Mouse (Mus musculus) retina, postnatal 1 day (tissue): Measurements from ENCODE around the gene Ccno.

ENCODE experiments used
- DNase-seq: peaks from one replicate; pipeline ENCODE4 v3.0.0-alpha.2; 2012

Gene Ccno

DNA sequence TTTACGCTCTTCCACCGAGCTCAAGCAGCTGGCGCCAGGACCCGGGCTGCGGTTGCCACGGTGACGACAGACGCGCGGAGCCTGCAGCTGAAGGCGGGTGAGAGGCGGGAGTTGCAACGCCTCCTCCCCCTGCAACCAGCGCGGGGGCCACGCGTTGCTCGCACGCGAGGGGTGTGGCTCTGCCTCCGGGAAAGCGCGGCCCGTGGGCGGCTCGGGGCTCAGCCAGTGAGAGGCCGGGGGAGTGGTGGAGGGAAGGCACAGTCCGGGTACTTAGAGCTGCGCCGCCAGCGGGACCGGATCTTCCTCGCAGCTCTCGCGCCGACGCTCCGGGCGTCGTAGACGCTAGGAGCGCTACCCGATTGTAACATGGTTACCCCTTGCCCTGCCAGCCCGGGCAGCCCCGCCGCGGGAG lies at the start of gene Ccno:
TSS of gene Ccno (plus strand) at position 271 of the 412 bp plus-strand sequence.
- DNase-seq: peak; percentile 98

- DNase-seq: no peak
Observed at GRCm38 (mm10) chr13:112938130-112938529, 49.5 kb upstream of the Ccno start.

DNA sequence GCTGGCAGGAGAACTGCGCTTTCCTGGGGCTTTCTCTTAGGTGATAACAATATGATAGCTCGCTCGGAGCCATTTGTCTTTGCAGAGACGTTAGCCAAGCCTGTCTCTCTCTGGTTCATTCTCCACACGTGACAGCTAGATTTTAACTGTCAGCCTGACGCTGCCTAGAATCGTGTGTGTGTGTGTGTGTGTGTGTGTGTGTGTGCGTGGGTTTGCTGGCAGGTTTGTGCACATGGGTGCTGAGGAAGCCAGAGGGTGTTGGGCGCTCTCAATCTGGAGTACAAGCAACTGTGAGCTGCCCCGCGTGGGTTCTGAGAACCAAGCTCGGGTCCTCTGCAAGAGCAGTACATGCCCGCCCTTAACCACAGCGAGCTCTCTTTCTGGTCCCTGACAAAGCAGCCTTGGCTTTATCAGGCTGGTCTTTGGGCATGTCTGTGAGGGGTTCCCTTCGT lies 45.7 kb upstream of the Ccno start:
- no peak for DNase-seq

DNA sequence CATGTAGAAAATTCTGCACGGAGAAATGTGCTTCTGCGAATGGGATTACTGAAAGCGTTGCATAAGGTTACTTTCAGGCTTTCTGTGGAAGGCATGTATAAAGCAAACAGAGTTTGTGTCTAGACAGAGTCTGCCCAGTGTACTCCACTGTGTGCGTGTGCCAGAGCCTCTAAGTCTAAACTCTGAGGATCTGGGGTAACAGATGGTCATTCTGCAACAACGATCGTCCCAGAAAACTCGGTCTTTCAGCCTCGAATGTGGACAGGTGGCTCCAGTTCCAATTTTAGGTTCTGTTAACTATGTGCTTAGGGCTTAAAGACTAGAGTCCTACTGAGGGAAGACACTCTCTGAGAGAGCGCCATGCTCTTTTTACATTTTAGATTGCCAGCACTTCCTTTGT lies 42.3 kb upstream of the Ccno start:
- DNase-seq: no peak

GRCm38 (mm10) chr13:112945900-112946299 lies 41.7 kb upstream of the Ccno start:
- DNase-seq: no peak

DNA sequence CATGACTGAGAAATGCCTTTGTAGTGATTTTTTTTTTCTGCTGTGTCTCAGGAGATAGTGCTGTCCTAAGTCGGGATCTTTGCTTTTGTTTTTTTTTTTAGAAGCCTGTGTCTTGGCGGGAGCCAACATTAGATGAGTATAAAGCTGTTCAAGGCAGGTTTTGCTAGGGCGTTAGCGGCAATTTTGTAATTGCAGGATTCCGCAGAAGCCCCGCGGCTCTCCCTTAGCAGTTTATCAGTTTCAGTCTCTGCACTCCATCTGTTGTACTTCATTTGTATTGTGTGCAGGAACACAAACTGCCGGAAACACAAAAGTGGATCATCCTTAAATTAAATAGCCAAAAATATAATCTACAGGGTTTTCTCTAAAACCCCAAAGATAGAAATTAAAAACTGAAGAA lies 33.5 kb upstream of the Ccno start:
- no peak for DNase-seq

DNA sequence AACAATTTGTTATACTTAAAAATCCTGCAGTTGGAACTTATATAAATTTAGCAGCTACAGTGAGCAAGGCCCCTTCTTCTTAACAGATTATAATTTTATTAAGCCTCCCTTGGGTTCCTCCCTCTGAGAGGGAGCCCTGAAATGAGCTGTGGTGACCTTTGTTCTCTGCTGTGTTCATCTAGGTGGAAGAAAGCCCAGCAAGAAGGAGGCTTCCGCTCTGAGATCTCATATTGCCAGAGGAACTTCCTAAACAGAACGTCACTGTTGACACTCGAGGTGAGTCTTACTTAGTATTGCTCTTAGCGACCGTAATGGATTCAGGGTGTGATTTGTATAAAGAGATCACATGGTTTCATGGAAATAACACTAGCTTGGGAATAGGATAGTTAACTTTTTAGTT lies 24.5 kb upstream of the Ccno start:
- DNase-seq: no peak

GRCm38 (mm10) chr13:112964421-112964820 lies 23.2 kb upstream of the Ccno start:
- no peak for DNase-seq

- DNase-seq: no peak
Observed at GRCm38 (mm10) chr13:112967267-112967666, 20.3 kb upstream of the Ccno start.

GRCm38 (mm10) chr13:112976720-112977119 lies 10.9 kb upstream of the Ccno start:
- peak; percentile 20 for DNase-seq

- DNase-seq: peak; percentile 76
Observed at GRCm38 (mm10) chr13:112985605-112986450, 1.8 kb upstream of the Ccno start.

DNA sequence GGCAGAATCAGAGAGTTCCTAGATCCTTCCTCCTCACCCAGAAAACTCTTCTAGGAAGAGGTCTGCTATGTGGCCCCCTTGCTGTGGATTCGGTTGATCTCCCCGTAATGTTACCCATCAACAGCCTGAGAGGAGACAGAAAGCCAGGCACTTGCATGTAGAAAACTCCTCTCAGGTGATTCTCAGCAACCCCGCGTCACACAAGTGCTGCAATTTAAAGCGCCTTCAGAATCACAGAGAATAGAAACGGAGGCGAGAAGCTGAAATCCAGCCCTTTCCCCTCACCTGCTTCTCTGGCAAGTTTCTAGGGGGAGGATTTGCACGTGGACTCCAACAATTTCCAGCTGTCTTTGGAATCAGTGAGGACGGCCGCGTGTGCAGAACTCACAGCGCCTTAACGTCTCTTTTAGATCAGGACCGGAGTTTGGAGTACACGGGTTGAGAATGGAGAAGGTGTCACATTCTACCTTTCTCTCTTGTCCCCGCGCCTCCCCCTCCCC lies 1.1 kb upstream of the Ccno start:
- peak; percentile 22 for DNase-seq

DNA sequence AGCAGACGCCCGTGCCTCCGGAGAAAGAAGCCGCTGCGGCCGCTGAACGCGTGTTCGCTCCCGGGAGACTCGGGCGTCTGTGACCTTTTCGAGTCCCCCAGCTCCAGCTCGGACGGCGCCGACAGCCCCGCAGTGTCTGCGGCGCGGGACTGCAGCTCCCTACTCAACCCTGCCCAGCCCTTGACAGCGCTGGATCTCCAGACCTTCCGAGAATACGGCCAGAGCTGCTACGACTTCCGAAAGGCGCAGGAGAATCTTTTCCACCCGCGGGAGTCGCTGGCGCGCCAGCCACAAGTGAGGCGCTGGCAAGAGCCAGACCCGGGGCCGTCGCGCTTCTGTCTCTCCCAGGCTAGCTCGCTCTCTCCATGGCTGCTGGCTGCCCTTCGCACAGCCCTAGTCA lies 389 bp downstream of the Ccno start:
- DNase-seq: no peak

DNA sequence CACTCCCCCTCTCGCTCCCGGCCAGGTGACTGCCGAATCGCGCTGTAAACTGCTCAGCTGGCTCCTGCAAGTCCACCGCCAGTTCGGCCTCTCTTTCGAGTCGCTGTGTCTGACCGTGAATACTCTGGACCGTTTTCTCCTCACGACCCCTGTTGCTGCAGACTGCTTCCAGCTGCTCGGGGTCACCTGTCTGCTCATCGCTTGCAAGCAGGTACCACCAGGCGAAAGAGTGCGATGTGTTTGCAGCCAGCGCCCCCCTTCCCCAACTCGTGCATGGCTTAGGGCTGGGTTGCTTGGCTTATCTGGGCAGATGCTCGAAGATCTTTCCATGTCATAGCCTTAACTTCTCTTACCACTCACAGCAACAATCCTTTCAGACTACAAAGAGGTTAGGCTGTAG lies 1.3 kb downstream of the Ccno start:
- peak; percentile 31 for DNase-seq

DNA sequence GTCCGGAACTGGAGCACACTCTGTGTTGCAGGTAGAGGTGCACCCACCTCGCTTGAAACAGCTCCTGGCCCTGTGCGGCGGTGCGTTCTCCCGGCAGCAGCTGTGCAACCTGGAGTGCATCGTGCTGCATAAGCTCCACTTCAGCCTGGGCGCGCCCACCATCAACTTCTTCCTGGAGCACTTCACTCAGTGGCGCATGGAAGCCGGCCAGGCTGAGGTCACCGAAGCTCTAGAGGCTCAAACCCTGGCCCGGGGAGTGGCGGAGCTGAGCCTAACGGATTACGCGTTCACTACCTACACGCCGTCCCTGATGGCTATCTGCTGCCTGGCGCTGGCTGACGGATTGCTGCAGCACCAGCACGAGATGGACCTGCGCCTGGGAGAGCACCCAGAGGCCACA lies 1.9 kb downstream of the Ccno start:
- peak; percentile 56 for DNase-seq

DNA sequence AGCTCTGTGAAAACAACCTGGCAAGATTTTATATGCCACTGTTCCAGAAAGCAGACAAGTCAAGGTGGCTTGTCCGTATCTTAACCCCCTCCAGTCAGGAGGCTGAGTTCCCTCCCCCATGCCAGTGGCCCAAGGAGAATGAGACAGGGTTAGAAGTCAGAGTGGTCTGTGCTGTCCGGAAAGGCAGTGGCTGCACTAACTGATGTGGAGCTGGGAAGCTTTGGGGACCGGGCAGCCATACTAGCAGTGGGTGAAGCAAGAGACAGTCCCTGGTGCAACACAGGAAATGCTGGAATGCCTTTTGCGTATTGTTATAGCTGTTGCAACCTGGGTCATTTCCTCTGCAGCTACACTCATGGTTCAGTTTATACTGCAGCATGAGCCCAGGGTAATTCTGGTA lies 2.7 kb downstream of the Ccno start:
- DNase-seq: peak; percentile 13

GRCm38 (mm10) chr13:112993531-112994152 lies 6.0 kb downstream of the Ccno start, which contains the start of gene Mcidas:
Gene Mcidas, plus strand, starts transcription at chr13:112993845.
- DNase-seq: peak; percentile 66

- peak; percentile 75 for DNase-seq
Observed at GRCm38 (mm10) chr13:112994191-112994590, 6.6 kb downstream of the Ccno start.

DNA sequence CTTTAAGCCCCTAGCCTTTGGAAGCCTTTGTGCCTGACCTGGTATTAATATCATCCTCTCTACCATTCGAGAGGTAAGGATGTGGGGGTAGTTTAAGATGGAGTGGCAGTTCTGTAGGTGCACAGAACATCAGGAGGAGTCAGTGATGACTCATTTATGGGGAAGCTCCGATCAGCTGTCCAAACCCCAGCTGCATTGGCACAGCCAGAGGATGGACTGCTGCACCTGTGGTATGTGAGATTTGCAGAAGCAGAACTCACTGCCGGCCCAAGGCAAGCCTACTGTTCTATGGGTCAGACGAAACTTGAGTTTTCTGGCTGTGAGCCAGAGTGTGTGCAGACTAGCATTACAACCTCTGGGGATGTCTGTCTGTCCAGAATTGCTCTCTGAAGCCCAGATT lies 8.8 kb downstream of the Ccno start:
- DNase-seq: no peak

DNA sequence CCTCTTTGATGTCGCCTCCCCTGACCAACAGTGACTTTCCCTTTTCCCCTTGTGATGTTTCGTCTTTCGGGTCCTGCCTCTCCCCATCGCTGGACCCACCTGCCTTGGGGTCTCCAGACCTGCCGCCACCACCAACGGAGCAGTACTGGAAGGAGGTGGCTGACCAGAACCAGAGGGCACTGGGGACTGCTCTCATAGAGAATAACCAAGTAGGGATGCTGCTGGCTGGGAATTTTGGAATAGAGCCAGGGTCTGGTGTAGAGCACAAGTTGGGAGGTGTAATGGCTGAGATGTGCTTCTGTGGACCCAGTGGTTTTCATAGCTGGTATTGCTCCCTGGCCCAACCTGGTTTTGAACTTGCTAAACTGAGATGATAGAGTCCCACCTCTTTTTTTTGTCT lies 9.8 kb downstream of the Ccno start:
- DNase-seq: no peak

DNA sequence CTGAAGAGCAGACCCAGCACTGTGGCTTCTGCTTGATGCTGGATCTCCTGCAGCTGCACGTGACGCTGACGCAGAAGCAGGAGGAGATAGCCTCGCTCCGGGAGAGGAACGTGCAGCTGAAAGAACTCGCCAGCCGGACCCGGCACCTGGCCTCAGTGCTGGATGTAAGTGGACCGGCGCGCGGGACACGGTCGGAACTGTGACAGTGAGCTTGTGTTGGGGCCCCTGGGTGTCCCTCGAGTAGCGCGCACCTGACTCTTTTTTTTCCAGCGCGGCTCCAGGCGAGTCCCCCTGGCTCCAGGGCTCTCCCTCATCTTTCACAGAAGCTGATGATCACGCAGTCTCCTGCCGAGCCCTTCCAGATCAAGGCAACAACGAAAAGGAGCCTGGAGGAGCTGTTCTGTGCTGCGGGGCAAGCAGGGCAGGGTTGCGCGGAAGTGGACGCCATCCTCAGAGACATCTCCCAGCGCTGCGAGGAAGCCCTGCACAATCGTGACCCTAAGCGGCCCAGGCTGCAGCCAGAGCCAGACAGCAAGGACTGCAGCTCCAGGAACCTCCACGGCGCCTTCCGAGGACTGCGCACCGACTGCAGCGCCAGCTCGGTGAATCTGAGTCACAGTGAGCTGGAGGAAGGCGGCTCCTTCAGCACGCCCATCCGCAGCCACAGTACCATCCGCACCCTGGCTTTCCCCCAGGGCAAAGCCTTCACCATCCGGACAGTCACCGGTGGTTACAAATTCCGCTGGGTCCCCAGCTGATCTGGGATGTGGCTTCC lies 11.0 kb downstream of the Ccno start:
- peak; percentile 57 for DNase-seq

DNA sequence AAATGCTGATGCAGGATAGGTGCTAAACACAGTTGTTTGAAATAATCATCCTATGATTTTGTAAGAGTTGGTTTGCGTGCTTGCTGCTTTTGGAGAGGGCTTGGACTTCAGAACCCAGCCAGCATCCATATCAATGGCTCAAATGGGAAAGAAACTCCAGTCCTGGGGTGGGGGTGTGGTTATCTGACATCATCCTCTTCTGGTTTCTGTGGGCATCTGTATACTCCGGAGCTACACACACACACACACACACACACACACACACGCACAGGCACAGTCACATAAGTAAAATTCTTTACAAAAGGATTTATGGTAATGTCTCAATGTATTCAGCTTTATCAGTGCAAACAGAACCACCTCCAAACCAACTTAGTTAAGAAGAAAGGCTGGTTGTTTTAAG lies 12.5 kb downstream of the Ccno start:
- no peak for DNase-seq

DNA sequence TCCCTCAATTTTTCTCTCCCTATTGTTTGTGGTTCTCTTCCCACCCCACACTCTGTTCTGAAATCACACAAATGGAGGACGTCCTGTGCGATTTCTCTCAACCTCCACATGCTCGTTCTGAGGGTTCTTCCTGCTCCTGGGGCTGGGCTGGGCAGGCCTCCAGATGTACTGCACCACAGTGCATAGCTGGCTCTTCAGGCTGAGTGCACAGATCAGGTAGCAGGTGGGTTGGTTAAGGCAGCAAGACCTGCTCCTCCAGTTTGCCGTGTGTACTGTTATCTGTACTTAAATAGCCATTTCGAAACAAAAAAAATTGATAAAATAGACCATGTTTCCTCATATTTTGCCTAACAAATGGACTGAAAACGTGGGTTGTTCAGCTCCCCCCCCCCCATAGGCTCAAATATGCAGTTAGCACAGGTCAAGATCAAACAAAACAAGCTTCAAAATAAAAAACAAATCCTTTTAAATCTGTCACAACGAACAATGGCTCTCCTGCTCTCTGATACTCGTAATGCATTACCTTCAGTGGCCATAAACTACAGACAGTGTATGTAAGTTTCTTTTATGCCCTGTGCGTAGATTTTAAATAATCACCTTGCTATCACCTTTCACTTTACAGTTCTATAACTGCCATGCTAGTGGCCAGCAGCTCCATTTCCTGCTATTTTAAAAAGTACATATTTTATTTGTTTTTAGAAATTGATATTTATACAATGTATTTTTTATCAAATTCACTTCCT lies 13.1 kb downstream of the Ccno start:
- no peak for DNase-seq
